Mouse (Mus musculus): Measurements from ENCODE around the gene Baiap2.

Baiap2 gene

DNA sequence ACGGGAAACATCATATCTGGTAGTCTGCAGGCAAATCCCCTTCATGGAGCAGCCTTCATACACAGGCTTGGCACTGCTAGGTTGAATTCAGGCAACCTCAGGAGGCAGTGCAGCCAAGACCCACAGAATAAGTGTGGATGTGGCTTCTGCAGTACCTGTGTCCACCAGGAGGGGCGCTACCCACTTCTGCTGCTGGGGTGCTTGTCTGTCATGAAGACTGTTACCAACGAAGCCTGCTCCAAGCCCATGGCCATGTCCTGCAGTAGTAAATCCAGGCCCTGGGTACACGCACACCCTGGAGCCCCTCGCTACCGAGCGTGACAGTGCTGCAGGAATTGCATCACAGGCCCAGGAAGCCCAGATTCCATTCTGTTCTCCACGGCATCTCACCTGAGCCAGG, 22.7 kb upstream of the Baiap2 start:
- DNase-seq (ENCODE audit: low read depth): no peak

DNA sequence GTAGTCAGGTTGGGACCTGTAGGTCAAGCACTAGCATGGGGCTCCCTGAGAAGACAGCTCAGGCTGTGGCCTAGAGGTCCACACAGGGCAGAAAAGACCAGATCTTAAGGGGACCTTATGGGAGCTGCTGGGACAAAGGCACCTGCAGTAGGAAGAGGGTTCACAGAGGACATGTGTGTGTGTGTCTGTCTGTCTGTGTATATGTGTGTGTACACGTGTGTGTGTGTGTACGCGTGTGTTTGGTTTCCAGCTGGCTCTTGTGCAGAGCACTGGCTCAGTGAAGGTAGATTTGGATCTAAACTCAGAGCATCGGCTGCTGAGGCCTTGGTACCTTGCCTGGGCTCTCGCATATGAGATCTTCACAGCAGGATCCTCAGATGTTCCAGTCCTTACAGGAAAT, 21.9 kb upstream of the Baiap2 start:
- no peak for DNase-seq (ENCODE audit: low read depth)

DNA sequence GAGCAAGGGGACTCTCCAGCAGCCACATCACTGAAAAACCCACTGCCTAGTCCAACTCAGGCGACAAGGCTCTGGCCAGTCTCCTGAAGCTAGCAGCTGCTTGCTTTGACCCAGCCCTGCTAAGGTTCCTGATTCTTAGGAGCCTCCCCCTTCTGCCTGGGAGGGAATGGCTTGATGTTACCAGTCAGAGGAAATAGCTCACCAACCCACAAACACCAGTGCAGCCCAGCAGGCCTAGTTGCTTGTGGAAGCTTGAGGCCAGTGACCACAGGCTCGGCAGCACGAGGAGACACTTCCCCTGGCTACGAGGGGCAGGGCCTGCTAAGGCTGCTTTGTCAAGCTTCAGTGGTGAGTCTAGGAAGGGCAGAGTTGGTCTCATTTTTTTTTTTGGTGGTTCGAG, 17.4 kb upstream of the Baiap2 start:
- peak; percentile 84 for DNase-seq (ENCODE audit: low read depth)

DNA sequence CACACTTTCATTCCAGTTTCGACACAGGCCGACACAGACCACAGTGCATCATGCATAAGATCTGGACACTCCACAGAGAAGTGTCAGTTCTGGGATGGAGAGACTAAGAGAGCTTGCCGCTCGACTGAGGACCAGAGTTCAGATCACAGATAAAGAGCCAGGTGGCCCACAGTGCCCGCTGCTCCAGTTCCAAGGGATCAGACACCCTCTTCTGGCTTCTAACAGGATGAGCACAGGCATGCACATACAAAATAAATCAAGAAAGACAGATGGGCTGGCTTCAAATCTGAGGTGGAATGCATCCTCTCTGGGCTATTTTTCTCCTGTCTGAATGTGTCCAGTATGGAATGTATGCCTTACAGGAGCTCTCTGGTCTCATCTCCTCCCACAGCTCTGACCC, 15.8 kb upstream of the Baiap2 start:
- no peak for DNase-seq (ENCODE audit: low read depth)

DNA sequence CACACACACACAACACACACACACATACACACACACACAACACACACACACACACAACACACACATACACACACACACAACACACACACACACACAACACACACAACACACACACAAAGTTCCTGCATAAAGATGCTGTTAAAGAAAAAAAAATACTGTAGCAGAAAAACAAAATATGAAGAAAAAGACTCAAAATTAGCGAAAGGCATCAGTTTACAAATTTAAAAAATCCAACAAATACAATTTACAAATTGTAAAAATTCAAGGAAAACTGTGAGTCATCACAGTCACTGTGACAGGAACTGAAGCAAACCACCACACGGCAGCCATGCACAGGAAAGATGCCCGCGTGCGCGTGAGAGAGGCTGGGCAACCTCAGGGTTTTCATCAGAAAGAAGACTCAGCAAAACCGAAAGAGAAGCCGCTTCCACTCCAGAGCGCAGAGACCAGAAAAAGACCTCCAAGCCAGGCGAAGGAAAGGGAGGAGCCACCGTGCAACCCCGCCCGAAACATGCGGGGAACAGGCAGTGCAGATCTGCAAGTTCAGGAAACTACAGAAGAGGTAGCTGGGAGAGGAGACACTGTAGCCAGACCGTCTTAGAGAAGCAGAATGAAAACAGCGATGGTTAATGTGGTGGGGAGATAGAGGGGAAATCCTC, 14.4 kb upstream of the Baiap2 start:
- DNase-seq (ENCODE audit: low read depth): no peak

DNA sequence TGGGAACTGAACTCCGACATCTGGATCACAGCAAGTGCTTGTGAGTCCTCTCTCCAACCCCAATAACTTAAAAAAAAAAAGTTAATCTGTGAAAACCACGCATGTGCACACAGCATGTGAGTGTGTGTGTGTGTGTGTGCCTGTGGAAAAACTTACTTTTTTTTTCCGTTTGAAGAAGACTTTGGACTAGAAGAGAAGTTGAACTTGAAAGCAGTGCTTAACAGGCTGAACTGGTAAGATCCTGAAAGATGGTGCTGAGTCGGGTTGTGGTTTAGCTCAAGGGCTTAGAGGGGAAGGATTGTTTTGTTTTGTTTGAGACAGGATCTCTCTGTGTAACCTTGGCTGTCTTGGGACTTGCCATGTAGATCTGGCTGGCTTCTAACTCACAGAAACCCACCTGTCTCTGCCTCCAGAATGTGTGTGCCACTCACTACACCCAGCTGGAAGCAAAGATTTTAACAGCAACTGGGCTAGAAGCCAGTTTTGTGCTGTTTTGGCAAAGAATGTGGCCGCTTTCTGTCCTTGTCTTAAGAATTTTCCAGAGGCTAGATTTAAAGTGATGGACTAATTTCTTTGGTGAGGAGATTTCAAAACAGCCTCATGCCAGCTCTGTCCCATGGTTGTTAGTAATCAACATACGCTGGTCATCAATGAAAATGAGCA, 12.8 kb upstream of the Baiap2 start:
- no peak for DNase-seq (ENCODE audit: low read depth)

DNA sequence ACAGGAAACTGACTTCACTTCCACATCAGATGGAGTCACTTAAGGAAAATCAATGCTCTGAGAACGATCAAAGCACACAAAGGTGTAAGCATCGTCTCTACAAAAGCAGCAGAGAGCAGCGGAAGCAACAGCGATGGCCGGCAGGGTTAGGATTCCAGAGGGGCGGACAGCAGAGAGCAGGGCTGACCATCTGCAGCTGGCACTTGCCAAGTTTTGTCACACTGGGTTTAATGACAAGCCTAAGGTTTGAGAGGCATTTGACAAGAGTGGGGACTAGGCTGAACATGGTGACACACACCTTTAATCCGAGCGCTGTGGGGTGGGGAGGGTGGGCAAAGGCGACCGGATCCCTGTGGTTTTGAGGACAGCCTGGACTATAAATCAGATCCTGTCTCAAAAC, 10.8 kb upstream of the Baiap2 start:
- DNase-seq (ENCODE audit: low read depth): no peak

DNA sequence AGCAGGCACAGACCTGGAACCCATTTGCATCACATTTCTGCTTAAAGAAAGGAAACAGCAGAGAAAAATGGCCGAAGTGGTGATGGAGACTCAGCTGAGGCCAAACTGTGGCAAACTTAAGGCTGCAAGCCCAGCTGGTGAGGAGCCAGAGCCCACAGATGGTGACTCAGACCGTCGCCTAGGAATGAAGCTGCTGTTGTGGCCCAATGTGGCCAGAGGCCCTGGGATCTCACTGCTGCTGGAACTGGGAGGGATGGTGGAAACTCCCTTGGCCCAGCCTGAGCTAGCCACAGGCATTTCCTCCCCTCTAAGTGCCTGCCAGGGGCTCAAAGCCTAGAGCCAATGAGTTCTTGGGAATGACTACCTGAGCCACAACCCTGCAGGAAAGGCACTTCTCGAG, 9.4 kb upstream of the Baiap2 start:
- peak; percentile 100 for DNase-seq (ENCODE audit: low read depth)

DNA sequence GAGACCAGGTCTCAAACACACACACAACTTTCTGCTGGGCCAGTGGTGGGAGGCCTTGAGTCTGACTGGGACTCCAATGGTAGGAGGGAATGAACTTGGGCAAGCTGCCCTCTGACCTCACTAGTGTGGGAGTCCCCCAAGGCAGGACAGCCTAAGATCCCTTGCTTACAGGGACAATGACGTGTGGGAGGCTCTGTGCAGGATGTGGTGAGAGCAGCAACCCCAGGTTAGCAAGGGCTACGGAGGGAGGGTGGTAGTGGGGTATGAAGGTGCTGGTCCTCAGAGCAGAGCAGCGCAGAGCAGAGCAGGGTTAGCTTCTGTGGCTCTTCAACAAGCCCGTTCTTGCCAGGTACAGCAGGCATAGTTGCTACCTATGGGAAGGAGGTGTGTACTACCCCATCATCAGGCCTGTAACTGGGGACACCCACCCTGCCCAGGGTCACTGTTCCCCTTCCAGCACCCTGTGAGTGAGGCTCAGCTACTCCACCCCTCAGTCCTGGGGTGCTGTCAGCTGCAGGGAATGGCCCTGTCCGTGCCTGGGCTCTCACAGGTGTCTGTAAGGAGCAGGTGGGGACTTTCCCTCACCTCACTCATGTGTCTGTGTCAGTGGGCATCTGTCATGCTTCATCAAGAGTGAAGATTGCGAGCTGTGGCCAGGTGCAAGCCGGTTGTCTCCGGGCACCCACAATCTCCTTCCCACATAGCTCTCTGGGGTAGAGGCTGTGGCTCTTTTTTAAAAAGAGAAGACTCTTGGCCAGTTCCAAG, 8.6 kb upstream of the Baiap2 start:
- no peak for DNase-seq (ENCODE audit: low read depth)

DNA sequence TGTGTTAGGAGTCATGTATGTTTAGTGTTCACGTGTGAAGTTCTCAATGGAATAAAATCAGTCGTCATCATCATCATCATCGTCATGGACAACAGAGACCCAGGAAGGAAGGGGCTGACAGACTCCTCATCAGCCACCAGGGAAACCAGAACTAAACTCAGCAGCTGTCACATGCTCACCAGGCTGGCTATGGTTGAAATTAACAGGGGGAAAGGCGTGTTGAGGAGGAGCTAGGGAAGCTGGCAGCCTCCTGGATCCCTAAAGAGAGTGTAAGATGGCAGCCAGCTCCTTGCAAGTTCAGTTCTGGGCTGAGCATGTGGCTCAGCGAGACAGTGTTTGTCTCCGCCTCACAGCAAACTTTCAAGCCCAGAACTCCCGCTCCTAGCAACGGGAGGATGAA, 7.8 kb upstream of the Baiap2 start:
- DNase-seq (ENCODE audit: low read depth): no peak

DNA sequence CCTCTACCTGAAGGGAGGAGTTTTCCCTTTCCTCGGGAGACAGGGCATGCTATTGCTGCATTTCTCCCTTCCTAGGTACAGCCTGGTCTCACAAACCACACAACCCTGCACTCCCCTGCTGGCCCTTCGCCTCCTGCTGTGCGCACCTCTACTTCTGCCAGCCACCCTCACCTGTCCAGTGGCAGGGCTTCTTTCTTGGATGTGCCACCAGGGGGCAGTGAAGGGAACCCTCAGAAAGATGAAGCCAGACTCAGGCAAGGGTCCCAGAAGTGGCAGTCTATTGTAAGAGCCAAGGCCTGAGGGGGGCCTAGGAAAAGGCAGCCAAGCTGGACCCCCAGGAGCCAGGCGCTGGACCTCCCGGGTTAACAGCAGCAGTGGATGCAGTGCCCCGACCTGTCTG, 7.1 kb upstream of the Baiap2 start:
- no peak for DNase-seq (ENCODE audit: low read depth)

DNA sequence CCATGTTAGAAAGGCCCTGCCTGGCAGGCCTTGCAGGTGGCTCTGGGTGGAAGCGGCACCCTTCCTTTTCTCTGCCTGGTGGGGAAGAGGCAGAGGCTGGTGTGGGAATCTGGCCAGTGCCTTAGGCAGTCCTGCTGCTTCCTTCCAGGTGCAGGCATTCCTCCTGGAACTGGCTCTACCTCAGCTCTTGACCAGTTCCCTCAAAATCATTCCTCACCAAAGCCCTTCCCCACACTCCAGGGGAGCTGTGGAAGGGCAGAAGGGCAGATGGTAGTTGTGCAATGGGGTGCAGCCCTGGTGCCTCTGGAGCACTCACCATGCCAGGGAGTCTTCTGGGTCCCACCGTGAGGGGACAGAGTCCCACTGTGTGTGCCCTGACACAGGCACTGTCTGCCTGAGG, 6.1 kb upstream of the Baiap2 start:
- no peak for DNase-seq (ENCODE audit: low read depth)

DNA sequence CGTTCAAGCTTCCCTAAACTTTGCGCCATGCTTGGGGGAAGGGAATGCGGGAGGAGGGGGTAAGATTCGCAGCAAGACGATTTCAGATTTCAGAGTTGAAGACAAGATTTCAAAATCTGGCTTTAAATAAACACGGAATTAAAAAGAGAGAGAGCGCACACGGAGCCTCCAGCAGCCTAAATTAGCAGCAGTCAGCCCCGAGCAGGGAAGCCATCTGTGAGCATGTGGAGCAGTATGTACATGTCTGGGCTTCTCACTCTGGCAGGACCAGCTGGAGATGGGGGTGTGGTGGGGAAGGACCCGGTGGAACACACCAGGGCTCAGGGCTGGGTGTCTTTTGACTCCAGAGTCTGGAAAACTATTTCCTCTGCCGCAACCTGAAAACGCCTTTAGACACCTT, 5.3 kb upstream of the Baiap2 start:
- DNase-seq (ENCODE audit: low read depth): no peak

DNA sequence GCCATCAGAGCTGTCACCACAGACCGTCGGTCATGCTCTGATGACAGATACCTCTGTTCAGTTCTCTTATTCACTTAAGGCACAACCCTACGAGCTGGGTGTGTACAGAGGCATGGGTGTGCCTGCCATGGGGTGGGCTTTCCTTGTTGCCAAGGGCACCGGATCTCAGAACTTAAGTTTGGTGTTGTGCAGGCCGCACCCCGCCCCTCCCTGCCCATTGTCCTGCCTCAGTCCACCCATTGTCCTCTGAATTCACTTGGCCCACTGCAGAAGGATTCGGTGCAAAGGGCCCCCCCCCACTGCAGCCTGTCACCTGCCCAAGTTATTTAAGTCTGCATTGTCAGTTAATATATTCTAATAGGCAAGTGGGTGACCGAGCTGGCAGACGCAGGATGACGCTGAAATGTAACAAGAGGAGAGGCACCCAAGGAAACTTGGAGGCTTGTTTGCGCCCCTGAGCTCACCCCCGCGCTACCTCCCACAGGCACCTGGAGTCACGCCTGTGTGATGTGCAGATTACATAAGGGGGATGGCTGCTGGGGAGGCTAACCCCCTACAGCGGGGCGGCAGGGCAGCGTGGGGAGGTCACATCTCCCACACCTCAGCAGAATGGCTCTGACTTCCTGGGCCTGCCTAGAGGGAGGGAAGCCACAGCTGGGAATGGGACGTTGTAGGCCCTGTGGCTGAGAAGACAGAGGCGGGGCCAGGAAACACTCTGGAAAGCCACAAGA, 4.6 kb upstream of the Baiap2 start:
- DNase-seq (ENCODE audit: low read depth): no peak

DNA sequence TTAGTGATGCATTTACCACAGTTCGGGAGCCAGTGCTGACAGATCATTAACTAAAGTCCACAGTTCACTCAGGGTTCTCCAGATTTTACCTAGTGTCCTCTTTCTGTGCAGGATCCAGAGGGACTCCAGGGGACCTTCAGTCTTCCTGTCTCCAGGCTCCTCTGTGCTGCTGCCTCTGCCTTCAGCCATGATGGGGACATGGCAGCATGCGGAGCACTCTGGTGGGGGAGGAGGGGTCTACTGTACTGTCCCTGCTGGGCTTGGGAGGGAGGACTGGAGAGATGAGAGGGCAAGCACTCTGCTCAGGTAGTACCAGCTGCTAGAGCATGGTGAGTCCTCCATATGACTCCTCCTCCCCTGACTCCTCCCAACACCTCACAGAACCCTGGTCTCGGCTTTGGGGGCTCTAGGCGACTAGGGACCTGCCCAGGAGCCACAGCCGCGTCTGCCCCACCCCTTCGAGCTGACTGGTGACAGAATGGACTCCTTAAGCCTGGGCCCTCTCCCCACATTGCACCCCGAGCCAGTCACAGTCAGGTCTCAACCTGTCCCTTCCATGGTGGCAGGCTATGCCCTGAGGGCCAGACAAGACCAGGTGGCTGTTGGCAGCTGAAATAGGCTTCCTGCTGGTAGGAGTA, 3.4 kb upstream of the Baiap2 start:
- DNase-seq (ENCODE audit: low read depth): no peak

DNA sequence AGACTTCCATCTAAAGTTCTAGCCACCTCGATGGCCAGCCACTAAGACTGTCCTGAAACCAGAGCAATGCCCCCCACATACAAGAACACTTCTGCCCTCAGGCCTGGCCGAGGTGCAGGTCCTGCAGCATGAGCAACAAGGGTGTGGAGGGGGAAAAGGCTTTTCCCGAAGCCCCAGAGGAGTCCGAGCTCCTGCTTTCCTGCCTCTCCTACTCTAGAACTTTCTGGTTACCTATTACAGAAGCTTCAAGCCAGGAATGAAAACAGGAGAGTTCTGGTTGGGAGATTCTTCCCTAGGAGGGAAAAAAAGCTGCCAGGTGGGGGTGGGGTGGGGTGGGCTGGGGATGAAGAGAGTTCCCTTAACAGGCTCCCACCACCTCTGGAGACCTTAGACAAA, 2.9 kb upstream of the Baiap2 start:
- no peak for DNase-seq (ENCODE audit: low read depth)

DNA sequence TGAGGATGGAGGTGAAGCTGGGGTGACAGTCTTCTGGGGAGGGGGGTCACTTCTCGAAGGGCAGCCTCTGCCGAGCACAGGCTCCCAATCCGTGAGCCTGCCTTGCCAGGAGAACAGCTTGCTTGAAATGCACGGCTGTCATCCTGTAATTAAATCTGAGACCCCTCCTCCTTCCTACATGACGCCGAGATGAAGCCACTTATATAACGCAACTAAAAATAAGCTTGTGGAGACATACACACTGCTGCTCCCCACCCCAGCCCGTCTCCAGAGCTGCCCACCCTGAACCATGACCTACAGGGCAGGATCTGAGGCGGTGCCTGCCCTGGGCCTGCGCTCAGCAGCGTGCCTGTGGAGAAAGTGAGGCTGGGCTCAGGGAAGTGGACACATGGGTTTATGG, 2.4 kb upstream of the Baiap2 start:
- DNase-seq (ENCODE audit: low read depth): no peak

DNA sequence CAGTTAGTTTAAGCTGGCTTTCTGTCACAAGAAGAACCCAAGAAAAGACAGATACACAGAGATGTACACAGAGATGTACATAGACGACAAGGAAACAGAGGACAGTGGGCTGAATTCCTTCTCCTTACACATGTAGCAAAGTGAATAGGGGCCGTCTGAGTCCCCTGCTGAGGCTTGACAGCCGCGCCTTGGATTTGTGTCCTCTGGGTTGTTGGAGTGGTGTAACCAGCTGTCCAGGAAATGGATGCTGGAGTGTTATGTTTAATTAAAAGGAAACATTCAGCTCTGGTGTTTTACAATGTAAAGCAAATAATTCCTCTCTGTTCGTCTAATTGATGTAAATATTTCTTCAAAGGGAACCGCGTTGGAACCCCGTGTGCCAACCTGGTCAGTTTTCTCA, 769 bp upstream of the Baiap2 start:
- DNase-seq (ENCODE audit: low read depth): no peak

DNA sequence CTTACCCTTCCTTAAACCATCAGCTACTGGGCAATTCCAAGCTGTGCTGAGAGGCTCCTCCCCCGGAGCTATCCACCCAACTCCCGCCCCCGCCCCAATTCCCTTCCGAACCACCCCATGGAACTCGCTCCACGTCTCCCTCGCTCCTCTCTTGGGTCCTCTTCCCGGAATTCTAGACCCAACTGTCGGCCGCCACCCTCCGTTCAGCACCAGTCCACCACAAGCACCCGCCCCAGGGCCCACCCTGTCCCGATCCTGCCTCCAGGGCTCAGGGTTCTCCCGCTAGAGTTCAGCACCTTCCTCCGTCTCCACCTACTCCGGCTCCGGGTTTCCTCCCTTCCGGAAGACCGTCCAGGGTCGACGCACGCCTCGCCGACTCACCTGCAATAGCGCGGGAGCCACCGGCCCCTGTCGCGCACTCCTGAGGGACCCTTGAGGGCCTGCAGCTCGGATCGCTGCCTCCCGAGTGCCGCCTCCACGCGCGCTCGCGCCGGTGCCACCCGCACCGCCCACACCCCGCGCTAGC, 299 bp upstream of the Baiap2 start:
- DNase-seq (ENCODE audit: low read depth): no peak

DNA sequence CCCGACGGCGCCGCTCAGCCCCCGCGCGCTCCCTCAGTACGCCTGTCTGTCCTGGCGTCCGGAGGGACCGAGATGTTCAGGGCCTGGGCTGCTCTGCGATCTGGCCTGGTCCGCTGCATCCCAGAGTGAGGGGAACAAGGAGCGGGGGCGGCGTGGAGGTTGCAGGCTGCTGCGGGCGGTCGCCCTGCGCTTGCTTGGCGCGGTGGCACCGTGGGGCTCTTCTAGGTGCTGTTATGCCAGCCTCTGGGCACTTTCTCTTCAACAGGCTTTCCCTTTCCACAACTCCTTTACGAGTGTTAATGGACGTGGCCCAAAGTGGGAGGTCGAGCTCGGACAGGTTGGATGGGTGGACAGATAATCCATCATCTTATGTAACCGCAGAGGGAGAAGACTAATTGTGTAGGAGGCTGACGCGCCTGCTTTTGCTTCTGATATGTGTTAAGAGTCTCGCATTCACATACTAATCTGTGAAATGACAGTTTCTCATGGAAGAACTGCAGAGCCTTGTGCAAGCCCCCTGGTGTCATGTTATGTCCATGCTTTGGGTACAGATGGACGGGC, 945 bp downstream of the Baiap2 start:
- no peak for DNase-seq (ENCODE audit: low read depth)

DNA sequence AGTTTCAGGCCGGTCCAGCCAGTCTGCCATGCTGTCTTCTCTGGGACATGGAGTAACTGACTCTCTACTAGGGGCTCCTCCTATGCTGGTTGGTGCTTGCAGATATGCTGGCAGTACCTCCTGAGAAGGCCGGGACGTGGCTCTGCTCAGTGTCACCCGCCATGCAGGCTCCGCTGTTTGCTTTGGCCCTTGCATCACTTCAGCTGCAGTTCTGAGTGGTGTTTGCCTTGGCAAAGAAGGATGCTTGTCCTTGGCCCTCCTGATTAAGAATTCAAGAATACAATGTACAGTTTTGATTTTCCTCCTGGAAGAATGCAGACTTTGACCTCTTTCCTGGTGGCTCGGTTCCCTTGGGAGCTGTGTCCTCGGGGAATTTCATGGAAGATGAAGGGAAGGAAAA, 2.8 kb downstream of the Baiap2 start:
- no peak for DNase-seq (ENCODE audit: low read depth)

DNA sequence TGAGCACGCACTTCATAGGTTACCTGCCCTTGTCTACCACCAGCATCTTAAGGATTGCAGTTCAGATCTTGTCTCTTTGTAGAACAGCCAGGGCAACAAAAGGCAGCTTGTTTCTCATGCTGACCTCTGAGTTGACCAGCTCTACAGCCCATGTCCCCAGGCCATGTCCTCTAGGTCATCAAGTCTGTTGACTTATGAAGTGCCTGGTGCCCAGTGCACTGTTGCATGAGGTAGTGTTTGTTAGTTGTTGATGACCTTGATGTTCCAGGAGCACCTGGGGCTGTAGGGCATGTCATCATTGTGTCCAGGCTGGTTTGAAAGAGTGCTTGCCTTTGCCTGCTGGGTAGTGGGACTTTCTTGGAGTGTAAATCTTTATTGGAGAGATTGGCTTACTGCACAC, 4.9 kb downstream of the Baiap2 start:
- no peak for DNase-seq (ENCODE audit: low read depth)

Data from fibroblast of lung, adult 2 months (primary cell).